Mouse (Mus musculus) mouse embryonic stem cell (cell line): ENCODE measurements around the gene Gsc.
"Not testable (repeated sequence)": the region's sequence is repeated elsewhere in the genome, so short reads cannot be mapped to it uniquely, and the experiment has no call there.

Source experiments
- in situ Hi-C, 2 experiments: fragments of 300-500 bp; cut with MboI; formaldehyde crosslinking; loops; 1 replicate in 1 of 2; 3 replicates in 1 of 2; pipeline ENCODE4 v1.14.3; 2019 to 2020; ENCODE audit warnings: low sequenced_read_pairs in 2 of 2, low pct_unique_long_range_greater_than_20kb in 1 of 2, mixed read lengths in 1 of 2; ENCODE audit not compliant: unreplicated experiment in 1 of 2

Gene Gsc

GRCm38 (mm10) chr12:104467372-104467771 is 5.8 kb downstream of the Gsc start:
- in situ Hi-C loops = no loop called here

GRCm38 (mm10) chr12:104466930-104467329 is 6.2 kb downstream of the Gsc start:
- in situ Hi-C loops = no loop called here

- in situ Hi-C loops = no loop called here
These were observed 11.8 kb downstream of the Gsc start for GRCm38 (mm10) chr12:104461372-104461771.

- in situ Hi-C loops = no loop called here
These were observed 13.8 kb downstream of the Gsc start for GRCm38 (mm10) chr12:104459377-104459776.

GRCm38 (mm10) chr12:104453002-104453401 is 20.1 kb downstream of the Gsc start:
- in situ Hi-C loops = no loop called here

- in situ Hi-C loops = no loop called here
These were observed 22.9 kb downstream of the Gsc start for GRCm38 (mm10) chr12:104450257-104450656.

GRCm38 (mm10) chr12:104448099-104448498 is 25.0 kb downstream of the Gsc start:
- in situ Hi-C loops = no loop called here

GRCm38 (mm10) chr12:104447056-104447455 is 26.1 kb downstream of the Gsc start:
- in situ Hi-C loops = not testable (repeated sequence)

- in situ Hi-C loops = no loop called here
These were observed 29.4 kb downstream of the Gsc start for GRCm38 (mm10) chr12:104443716-104444115.

GRCm38 (mm10) chr12:104440087-104440760 is 32.9 kb downstream of the Gsc start:
- in situ Hi-C loops = no loop called here

GRCm38 (mm10) chr12:104433951-104434735 is 39.0 kb downstream of the Gsc start:
- in situ Hi-C loops = loop anchor here (10.0 kb wide), 1 partner anchor 501 kb away; no protein-coding TSS in a partner anchor

GRCm38 (mm10) chr12:104433214-104433613 is 39.9 kb downstream of the Gsc start:
- in situ Hi-C loops = loop anchor here (10.0 kb wide), 1 partner anchor 502 kb away; no protein-coding TSS in a partner anchor

GRCm38 (mm10) chr12:104431359-104431758 is 41.8 kb downstream of the Gsc start:
- in situ Hi-C loops = loop anchor here (10.0 kb wide), 1 partner anchor 503 kb away; no protein-coding TSS in a partner anchor

- in situ Hi-C loops = loop anchor here in 1 of 2 experiments (10.0 kb wide), 1 partner anchor 432 kb away; no protein-coding TSS in a partner anchor
These were observed 46.2 kb downstream of the Gsc start for GRCm38 (mm10) chr12:104426915-104427314.

GRCm38 (mm10) chr12:104425591-104425990 is 47.5 kb downstream of the Gsc start:
- in situ Hi-C loops = loop anchor here in 1 of 2 experiments (10.0 kb wide), 1 partner anchor 431 kb away; no protein-coding TSS in a partner anchor

GRCm38 (mm10) chr12:104422615-104423392 is 50.3 kb downstream of the Gsc start:
- in situ Hi-C loops = loop anchor here (5.0 to 25.0 kb wide), 3 partner anchors 356 to 428 kb away; no protein-coding TSS in a partner anchor
